Mouse (Mus musculus) forebrain, embryonic 13.5 days (tissue): ENCODE results near the gene Apool. TPM values are rescaled to one million over a fixed set of nuclear protein-coding genes. Genes with fewer than 3 reads are reported as not detected.

Experiments
- ATAC-seq: fragments of 200-750 bp; cut with Nextera tagmentation; 2 replicates; pipeline ENCODE4 v1.8.0; 2017
- H3K27ac ChIP-seq: fragments of 300-500 bp; sonication (generic); 2 replicates; pipeline ENCODE4 v1.5.1; 2015; ENCODE audit warnings: inconsistent platforms, mild to moderate bottlenecking, moderate library complexity
- H3K27me3 ChIP-seq: fragments of 300-500 bp; sonication (generic); 2 replicates; pipeline ENCODE4 v1.6.1; 2015; ENCODE audit warnings: mild to moderate bottlenecking, inconsistent platforms
- H3K36me3 ChIP-seq: fragments of 300-500 bp; sonication (generic); 2 replicates; pipeline ENCODE4 v1.6.1; 2015; ENCODE audit warnings: mild to moderate bottlenecking, inconsistent platforms; ENCODE audit not compliant: poor library complexity, severe bottlenecking
- H3K4me1 ChIP-seq: fragments of 300-500 bp; sonication (generic); 2 replicates; pipeline ENCODE4 v1.6.1; 2015; ENCODE audit warnings: inconsistent platforms
- H3K4me2 ChIP-seq: fragments of 300-500 bp; sonication (generic); 2 replicates; pipeline ENCODE4 v1.6.1; 2015; ENCODE audit warnings: inconsistent platforms, mild to moderate bottlenecking, moderate library complexity
- H3K4me3 ChIP-seq: fragments of 300-500 bp; sonication (generic); 2 replicates; pipeline ENCODE4 v1.5.1; 2015; ENCODE audit warnings: mild to moderate bottlenecking, inconsistent platforms
- H3K9ac ChIP-seq: fragments of 300-500 bp; sonication (generic); 2 replicates; pipeline ENCODE4 v1.6.1; 2015; ENCODE audit warnings: mild to moderate bottlenecking, inconsistent platforms
- H3K9me3 ChIP-seq: fragments of 300-500 bp; sonication (generic); replicated peaks from 2 replicates; pipeline ENCODE4 v1.6.1; 2016; ENCODE audit warnings: inconsistent platforms
- whole genome bisulfite sequencing: fragments of 180-500 bp; shearing (Covaris S2); methylation state at CpG from one replicate; pipeline ENCODE4 v1.1.7; 2015; 5-methylcytosine and 5-hydroxymethylcytosine counted together
- polyA plus RNA-seq: library from polyadenylated mRNA; unstranded; fragments of >200 nt; fragmentation: Nextera tagmentation; extraction: Ambion mirVana; gene quantifications from 2 replicates; pipeline ENCODE4 v1.2.1, GENCODE M21; 2015

Gene Apool
- polyA plus RNA-seq, 1 experiment from 2014 or later = 41.2 TPM

- no peak overlapping the region for H3K4me3 ChIP-seq
- no peak for ATAC-seq
- H3K4me1 ChIP-seq = no peaks in the 10 kb centered on the region
- WGBS = 86% methylated on average over 2 of the region's 2 CpGs
- no peak overlapping the region for H3K9ac ChIP-seq
- H3K27ac ChIP-seq = no peak overlapping the region
- no peak overlapping the region for H3K4me2 ChIP-seq
- no peaks in the 10 kb centered on the region for H3K9me3 ChIP-seq
- no peaks in the 10 kb centered on the region for H3K27me3 ChIP-seq
- no peaks in the 10 kb centered on the region for H3K36me3 ChIP-seq
Measured at GRCm38 (mm10) chrX:112412309-112412708, 101.2 kb downstream of the Apool start.

Other genes with a start within 250 kb of the Apool start
- gene 4933403O08Rik, start 72.3 kb upstream of the Apool start, polyA plus RNA-seq = 0.18 TPM in 1 of 2 replicates, not detected in the other
- gene Satl1, start 95.4 kb downstream of the Apool start, polyA plus RNA-seq = not detected in 2 replicates
- not detected in 2 replicates for gene 2010106E10Rik, start 183.9 kb downstream of the Apool start, polyA plus RNA-seq